ENCODE assay signal across 8 mouse cellular contexts in genomic region chr7:44854356-44855031, GRCm38 (mm10). TPM values are rescaled to one million over a fixed set of nuclear protein-coding genes. Genes with fewer than 3 reads are reported as not detected.
DNase-seq lines count a peak whose midpoint lies in the region; ATAC-seq and TF ChIP-seq lines count a peak whose summit lies in the region.

No protein-coding gene starts in this region.

- peak overlapping the region; percentile 34 for H3K4me3 ChIP-seq in forebrain, postnatal 0 days (ENCODE audit: low read depth, low read length)
- peak overlapping the region; percentile 42 for H3K4me3 ChIP-seq in hindbrain, embryonic 11.5 days (ENCODE audit: low read depth, low read length)
- peak overlapping the region; percentile 73 for H3K4me3 ChIP-seq in macrophage (ENCODE audit: inconsistent target)

- CTCF ChIA-PET in Patski (lab: Charles Lee): interaction anchor here (1.3 to 2.1 kb wide), 3 partner anchors 10 to 72 kb away, joined by 3 to 5 read pairs (median 4); no protein-coding TSS in a partner anchor

- H3K4me1 ChIP-seq in forebrain, postnatal 0 days (ENCODE audit: insufficient read depth): peaks cover 11% of the 10 kb centered on the region
- peaks cover 16% of the 10 kb centered on the region for H3K4me1 ChIP-seq in hindbrain, embryonic 11.5 days (replicated peaks; ENCODE audit: control insufficient read depth, insufficient read depth, low read length)

- peak overlapping the region; percentile 49 for H3K9ac ChIP-seq in forebrain, postnatal 0 days
- H3K9ac ChIP-seq in hindbrain, embryonic 11.5 days (ENCODE audit: low read depth, low read length): peak overlapping the region; percentile 69

- 2% methylated on average over 45 of the region's 45 CpGs for WGBS in forebrain, postnatal 0 days
- WGBS in hindbrain, embryonic 11.5 days: 1% methylated on average over 45 of the region's 45 CpGs
- 1% methylated on average over 45 of the region's 45 CpGs for WGBS in macrophage (ENCODE audit: missing documents)

- peak overlapping the region; percentile 58 for H3K4me2 ChIP-seq in forebrain, postnatal 0 days (ENCODE audit: low read depth)
- peak overlapping the region; percentile 64 for H3K4me2 ChIP-seq in hindbrain, embryonic 11.5 days (replicated peaks; ENCODE audit: low read depth, low read length)

- ATAC-seq in Patski: peak; percentile 76
- peak; percentile 10; the same call in 1 of the 2 replicates for ATAC-seq in forebrain, postnatal 0 days
- peak; percentile 44 for ATAC-seq in hindbrain, embryonic 11.5 days (ENCODE audit: low FRiP score)

- POLR2A ChIA-PET in Patski (lab: Charles Lee): interaction anchor here (1.0 to 1.6 kb wide), 2 partner anchors 12 to 15 kb away, joined by 3 to 4 read pairs; partner anchors contain the start of gene Ptov1

- H3K9me3 ChIP-seq in forebrain, postnatal 0 days (ENCODE audit: low read length): no peaks in the 10 kb centered on the region
- no peaks in the 10 kb centered on the region for H3K9me3 ChIP-seq in hindbrain, embryonic 11.5 days (ENCODE audit: control insufficient read depth, low read length)

- H3K27ac ChIP-seq in forebrain, postnatal 0 days (ENCODE audit: low read depth, low read length): peak overlapping the region; percentile 80
- H3K27ac ChIP-seq in hindbrain, embryonic 11.5 days (ENCODE audit: low read depth, low read length): peak overlapping the region; percentile 86
- H3K27ac ChIP-seq in macrophage: peak overlapping the region; percentile 95

- no peak for TF ChIP-seq CTCF in Patski (IDR thresholded peaks at IDR 0.05)
- TF ChIP-seq CTCF in forebrain, postnatal 0 days (IDR thresholded peaks at IDR 0.05; ENCODE audit: low read depth): no peak

- no peaks in the 10 kb centered on the region for H3K27me3 ChIP-seq in Patski
- no peaks in the 10 kb centered on the region for H3K27me3 ChIP-seq in forebrain, postnatal 0 days (ENCODE audit: insufficient read depth, low read length)
- no peaks in the 10 kb centered on the region for H3K27me3 ChIP-seq in hindbrain, embryonic 11.5 days (ENCODE audit: control insufficient read depth, insufficient read depth, low read length)

- DNase-seq in Patski (ENCODE audit: low read depth, low spot score): peak; percentile 44
- peak; percentile 82 for DNase-seq in cerebellum, adult 8-10 months
- DNase-seq in forebrain, postnatal 0 days: peak; percentile 60
- peak; percentile 79 for DNase-seq in hindbrain, embryonic 11.5 days (ENCODE audit: low spot score)
- DNase-seq in layer of hippocampus, postnatal 36 days: peak; percentile 74 to 80
- DNase-seq in retina, embryonic 14.5 days (ENCODE audit: low spot score): peak; percentile 78
- DNase-seq in thymus, postnatal 36 days: peak; percentile 83 to 84

- H3K36me3 ChIP-seq in forebrain, postnatal 0 days (ENCODE audit: insufficient read depth): peaks cover 11% of the 10 kb centered on the region
- H3K36me3 ChIP-seq in hindbrain, embryonic 11.5 days (ENCODE audit: control insufficient read depth, insufficient read depth, low read length): no peaks in the 10 kb centered on the region; the same call in 1 of the 2 replicates
- H3K36me3 ChIP-seq in macrophage (ENCODE audit: inconsistent target): no peaks in the 10 kb centered on the region

- H3K79me2 ChIP-seq in macrophage (ENCODE audit: inconsistent target): peaks cover 67% of the 10 kb centered on the region

- in situ Hi-C loops in Patski (cut with MboI; ENCODE audit: low pct_unique_long_range_greater_than_20kb): loop anchor here (25.0 kb wide), 1 partner anchor 858 kb away; the partner anchor contains the start of genes Dbp, Fam83e, Rpl18 and Sphk2

RNA-seq across cellular contexts. Expression of gene Pnkp, which starts 2.4 kb away (rescaled TPM):
- polyA plus RNA-seq in Patski (2021) (43.2 TPM), macrophage (2018) (17.4 to 42.4 TPM (median 36.1 TPM) in 3 replicates)
- total RNA-seq in forebrain, postnatal 0 days (2014; rRNA removed): 30.5 and 31.0 TPM in 2 replicates
- polyA plus RNA-seq in forebrain, postnatal 0 days (2015; fragmentation: Nextera tagmentation; extraction: Ambion mirVana): 27.2 and 29.8 TPM in 2 replicates
- polyA plus RNA-seq in hindbrain, embryonic 11.5 days (2014; fragmentation: Nextera tagmentation; extraction: Ambion mirVana): 26.3 and 27.6 TPM in 2 replicates
- 10 to 100 TPM; 27.1 to 27.2 TPM for total RNA-seq in layer of hippocampus, postnatal 36 days (2021)
- total RNA-seq in macrophage (2018; cell fraction: chromatin; rRNA removed): 100 to 1,000 TPM in 7 of 26 experiments, 10 to 100 TPM in 19; 17.5 to 135 (median 74.6) TPM
- 10 to 100 TPM; 23.3 to 51.5 (median 35.4) TPM for total RNA-seq in macrophage (2018; cell fraction: cytosol; rRNA removed)
- total RNA-seq in macrophage (2018; cell fraction: nucleus; rRNA removed): 10 to 100 TPM; 17.9 to 77.5 (median 35.3) TPM

RNA-seq across cellular contexts. Expression of gene Tbc1d17, which starts 5.6 kb away (rescaled TPM):
- polyA plus RNA-seq in Patski (2021) (59.1 TPM), macrophage (2018) (25.6 to 51.8 TPM (median 28.3 TPM) in 3 replicates)
- total RNA-seq in forebrain, postnatal 0 days (2014; rRNA removed): 71.9 and 378 TPM in 2 replicates
- polyA plus RNA-seq in forebrain, postnatal 0 days (2015; fragmentation: Nextera tagmentation; extraction: Ambion mirVana): 87.8 and 115 TPM in 2 replicates
- polyA plus RNA-seq in hindbrain, embryonic 11.5 days (2014; fragmentation: Nextera tagmentation; extraction: Ambion mirVana): 60.9 and 65.5 TPM in 2 replicates
- total RNA-seq in layer of hippocampus, postnatal 36 days (2021): 10 to 100 TPM; 63.7 to 64.6 TPM
- 100 to 1,000 TPM in 12 of 26 experiments, 10 to 100 TPM in 14; 32.8 to 197 (median 94.9) TPM for total RNA-seq in macrophage (2018; cell fraction: chromatin; rRNA removed)
- total RNA-seq in macrophage (2018; cell fraction: cytosol; rRNA removed): 10 to 100 TPM; 17.1 to 50.9 (median 28.5) TPM
- 100 to 1,000 TPM in 1 of 26 experiments, 10 to 100 TPM in 25; 29.7 to 111 (median 46.6) TPM for total RNA-seq in macrophage (2018; cell fraction: nucleus; rRNA removed)

RNA-seq across cellular contexts. Expression of gene Akt1s1, which starts 5.7 kb away (rescaled TPM):
- polyA plus RNA-seq in Patski (2021) (99.9 TPM), macrophage (2018) (33.4 to 56.3 TPM (median 49.1 TPM) in 3 replicates)
- total RNA-seq in forebrain, postnatal 0 days (2014; rRNA removed): 89.9 and 109 TPM in 2 replicates
- polyA plus RNA-seq in forebrain, postnatal 0 days (2015; fragmentation: Nextera tagmentation; extraction: Ambion mirVana): 105 and 112 TPM in 2 replicates
- 31.7 and 38.0 TPM in 2 replicates for polyA plus RNA-seq in hindbrain, embryonic 11.5 days (2014; fragmentation: Nextera tagmentation; extraction: Ambion mirVana)
- total RNA-seq in layer of hippocampus, postnatal 36 days (2021): 10 to 100 TPM; 78.8 to 80.6 TPM
- total RNA-seq in macrophage (2018; cell fraction: chromatin; rRNA removed): 10 to 100 TPM; 10.1 to 70.6 (median 25.0) TPM
- 10 to 100 TPM; 22.9 to 69.0 (median 54.8) TPM for total RNA-seq in macrophage (2018; cell fraction: cytosol; rRNA removed)
- 10 to 100 TPM; 13.3 to 58.4 (median 33.6) TPM for total RNA-seq in macrophage (2018; cell fraction: nucleus; rRNA removed)

RNA-seq across cellular contexts. Expression of gene Ptov1, which starts 15.1 kb away (rescaled TPM):
- polyA plus RNA-seq in Patski (2021) (308 TPM), macrophage (2018) (38.5 to 61.7 TPM (median 49.4 TPM) in 3 replicates)
- 404 and 498 TPM in 2 replicates for total RNA-seq in forebrain, postnatal 0 days (2014; rRNA removed)
- polyA plus RNA-seq in forebrain, postnatal 0 days (2015; fragmentation: Nextera tagmentation; extraction: Ambion mirVana): 495 and 513 TPM in 2 replicates
- polyA plus RNA-seq in hindbrain, embryonic 11.5 days (2014; fragmentation: Nextera tagmentation; extraction: Ambion mirVana): 314 and 331 TPM in 2 replicates
- 100 to 1,000 TPM; 346 to 359 TPM for total RNA-seq in layer of hippocampus, postnatal 36 days (2021)
- total RNA-seq in macrophage (2018; cell fraction: chromatin; rRNA removed): 100 to 1,000 TPM in 3 of 26 experiments, 10 to 100 TPM in 23; 23.8 to 108 (median 56.0) TPM
- total RNA-seq in macrophage (2018; cell fraction: cytosol; rRNA removed): 10 to 100 TPM; 32.2 to 75.3 (median 46.0) TPM
- total RNA-seq in macrophage (2018; cell fraction: nucleus; rRNA removed): 10 to 100 TPM; 17.0 to 77.8 (median 39.3) TPM

RNA-seq across cellular contexts. Expression of gene Med25, which starts 38.0 kb away (rescaled TPM):
- polyA plus RNA-seq in Patski (2021) (96.8 TPM), macrophage (2018) (24.5 to 28.2 TPM (median 26.1 TPM) in 3 replicates)
- total RNA-seq in forebrain, postnatal 0 days (2014; rRNA removed): 113 and 148 TPM in 2 replicates
- 142 and 151 TPM in 2 replicates for polyA plus RNA-seq in forebrain, postnatal 0 days (2015; fragmentation: Nextera tagmentation; extraction: Ambion mirVana)
- polyA plus RNA-seq in hindbrain, embryonic 11.5 days (2014; fragmentation: Nextera tagmentation; extraction: Ambion mirVana): 72.7 and 76.2 TPM in 2 replicates
- 100 to 1,000 TPM in 1 of 2 experiments, 10 to 100 TPM in 1; 97.2 to 113 TPM for total RNA-seq in layer of hippocampus, postnatal 36 days (2021)
- 10 to 100 TPM in 25 of 26 experiments, 1 to 10 TPM in 1; 9.2 to 86.8 (median 38.6) TPM for total RNA-seq in macrophage (2018; cell fraction: chromatin; rRNA removed)
- total RNA-seq in macrophage (2018; cell fraction: cytosol; rRNA removed): 10 to 100 TPM; 16.5 to 36.7 (median 27.2) TPM
- 10 to 100 TPM in 25 of 26 experiments, 1 to 10 TPM in 1; 8.1 to 48.6 (median 20.6) TPM for total RNA-seq in macrophage (2018; cell fraction: nucleus; rRNA removed)

Comparison
In these comparisons a context has a peak if more than half of its experiments do, and no peak if none do; other contexts are left out.
1. Peak in every context shown above with its lines: DNase-seq, ATAC-seq, H3K4me3 ChIP-seq and H3K27ac ChIP-seq.
2. ATAC-seq: peak in every context shown above with its lines; median percentile 76 in Patski; 44 in hindbrain, embryonic 11.5 days; 10 in forebrain, postnatal 0 days.